Mouse (Mus musculus) megakaryocyte-erythroid progenitor cell, adult 5-6 weeks (primary cell): Measurements from ENCODE around the gene Nr1d1. TPM values are rescaled to one million over a fixed set of nuclear protein-coding genes. Genes with fewer than 3 reads are reported as not detected.

Experiments used
- ATAC-seq: replicated peaks from 2 replicates; pipeline ENCODE4 v1.8.0; 2016; ENCODE audit warnings: mild to moderate bottlenecking, inconsistent platforms; ENCODE audit not compliant: severe bottlenecking, poor library complexity, low FRiP score, low TSS enrichment
- total RNA-seq, 2 experiments: library from RNA; stranded (forward) in 1 of 2; stranded (reverse) in 1 of 2; fragments of 200-1000, 215-1000 nt in 1 of 2; fragments of >200 nt in 1 of 2; fragmentation: Nextera tagmentation in 1 of 2; gene quantifications; 2 replicates each; pipeline ENCODE4 v1.2.3; 2014 to 2017

Nr1d1 gene
- total RNA-seq, 2 experiments from 2014 or later: 1.3 to 8.0 TPM

DNA sequence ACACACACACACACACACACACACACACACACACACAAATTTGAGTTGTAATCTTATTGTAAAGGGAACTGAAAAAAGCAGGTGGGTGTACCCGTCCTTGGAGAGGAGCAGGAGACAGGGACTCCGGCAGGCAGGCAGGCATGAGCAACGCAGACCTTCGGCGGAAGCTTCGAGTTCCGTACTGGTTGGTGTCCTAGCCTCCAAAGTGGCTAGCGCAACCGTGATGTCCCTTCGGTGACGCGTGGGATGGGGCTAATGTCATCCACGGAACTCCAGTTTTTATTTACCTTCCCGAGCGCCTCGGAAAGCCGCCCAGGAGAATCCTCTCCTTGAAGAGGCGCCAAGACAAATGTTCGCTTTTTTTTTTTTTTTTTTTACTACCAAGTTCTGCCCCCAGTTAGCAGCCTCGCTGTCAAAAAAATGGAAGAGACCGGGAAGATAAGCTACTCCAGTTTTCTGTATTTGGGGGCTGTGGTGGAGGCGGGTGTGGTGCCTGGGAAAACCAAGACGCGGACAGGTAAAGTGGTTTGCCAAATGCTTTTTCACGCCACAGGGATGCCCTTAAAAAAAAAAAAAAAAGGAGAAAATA lies 14.2 kb upstream of the Nr1d1 start:
- ATAC-seq: peak; percentile 33; the same call in 1 of the 2 replicates

GRCm38 (mm10) chr11:98788550-98789218 lies 13.6 kb upstream of the Nr1d1 start:
- peak; percentile 92 for ATAC-seq

- ATAC-seq: no peak
These were observed 13.0 kb upstream of the Nr1d1 start for GRCm38 (mm10) chr11:98788139-98788538.

GRCm38 (mm10) chr11:98787691-98788090 lies 12.6 kb upstream of the Nr1d1 start:
- no peak for ATAC-seq

DNA sequence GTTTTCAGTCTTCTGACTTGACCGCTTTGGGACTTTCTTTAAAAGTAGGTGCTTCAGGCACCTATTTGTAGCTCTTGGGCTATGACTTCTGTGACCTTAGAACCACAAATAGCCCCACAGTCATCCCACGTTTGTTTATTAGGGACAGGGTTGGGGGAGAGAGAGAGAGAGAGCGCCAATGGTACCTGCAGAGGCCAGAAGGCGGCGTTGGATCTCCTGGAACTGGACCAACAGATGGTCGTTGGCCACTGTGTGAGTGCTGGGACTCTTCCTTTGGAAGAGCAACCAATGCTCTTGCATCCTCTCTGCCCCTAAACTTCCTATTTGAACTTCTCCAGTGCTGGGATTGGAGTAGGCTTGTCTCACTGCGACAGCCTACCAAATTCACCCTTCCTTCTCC lies 12.1 kb upstream of the Nr1d1 start:
- ATAC-seq: no peak

GRCm38 (mm10) chr11:98786359-98787214 lies 11.5 kb upstream of the Nr1d1 start:
- peak; percentile 45; the same call in 1 of the 2 replicates for ATAC-seq

DNA sequence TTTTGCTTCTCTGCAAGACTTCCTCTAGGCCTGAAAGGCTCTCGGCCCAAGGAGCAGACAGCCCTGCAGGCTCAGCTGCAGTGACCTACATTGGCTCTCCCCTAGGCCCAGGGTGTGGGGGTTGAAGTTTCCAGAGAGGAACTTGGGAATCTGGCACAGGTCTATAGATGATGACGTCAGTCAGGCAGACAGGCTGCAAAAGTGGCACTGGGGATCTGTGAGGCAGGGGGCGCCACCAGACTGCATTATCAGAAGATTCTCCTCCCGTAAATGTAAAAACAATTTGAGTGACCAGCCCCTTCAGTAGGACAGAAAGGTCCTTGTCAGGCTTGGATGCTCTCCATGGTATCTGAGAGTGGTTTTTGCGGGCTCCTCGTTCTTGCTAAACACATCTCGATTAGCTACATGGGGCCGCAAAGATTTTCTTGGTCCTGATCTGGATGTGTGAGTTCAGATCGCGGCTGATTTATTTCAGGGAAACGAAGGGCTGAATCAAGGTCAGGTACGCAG lies 10.7 kb upstream of the Nr1d1 start:
- ATAC-seq: no peak

DNA sequence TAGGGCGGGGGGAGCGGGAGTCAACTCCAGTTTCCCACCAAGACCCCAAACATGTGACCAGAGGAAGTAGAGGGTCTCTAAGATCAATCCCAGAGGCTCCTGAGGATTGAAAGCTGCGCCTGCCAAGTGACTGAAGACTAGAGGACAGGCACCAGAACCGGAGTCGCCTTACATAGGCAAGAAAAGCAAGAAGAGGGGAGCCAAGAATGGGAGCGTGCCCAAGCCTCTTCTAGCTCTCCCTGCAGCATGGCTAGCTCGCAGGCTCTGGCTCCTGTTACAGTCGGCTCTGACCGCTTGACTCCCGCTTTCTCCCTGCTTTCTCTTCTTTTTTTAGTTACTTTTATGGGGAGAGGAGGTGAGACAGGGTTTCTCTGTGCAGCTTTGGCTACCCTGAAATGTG lies 10.1 kb upstream of the Nr1d1 start:
- no peak for ATAC-seq

- ATAC-seq: no peak
These were observed 9.0 kb upstream of the Nr1d1 start for GRCm38 (mm10) chr11:98784139-98784538.

GRCm38 (mm10) chr11:98783236-98783696 lies 8.1 kb upstream of the Nr1d1 start:
- peak; percentile 77 for ATAC-seq

- ATAC-seq: no peak
These were observed 7.6 kb upstream of the Nr1d1 start for GRCm38 (mm10) chr11:98782651-98783235.

- ATAC-seq: no peak
These were observed 6.8 kb upstream of the Nr1d1 start for GRCm38 (mm10) chr11:98781851-98782512.

- ATAC-seq: no peak
These were observed 2.8 kb upstream of the Nr1d1 start for GRCm38 (mm10) chr11:98777888-98778287.

DNA sequence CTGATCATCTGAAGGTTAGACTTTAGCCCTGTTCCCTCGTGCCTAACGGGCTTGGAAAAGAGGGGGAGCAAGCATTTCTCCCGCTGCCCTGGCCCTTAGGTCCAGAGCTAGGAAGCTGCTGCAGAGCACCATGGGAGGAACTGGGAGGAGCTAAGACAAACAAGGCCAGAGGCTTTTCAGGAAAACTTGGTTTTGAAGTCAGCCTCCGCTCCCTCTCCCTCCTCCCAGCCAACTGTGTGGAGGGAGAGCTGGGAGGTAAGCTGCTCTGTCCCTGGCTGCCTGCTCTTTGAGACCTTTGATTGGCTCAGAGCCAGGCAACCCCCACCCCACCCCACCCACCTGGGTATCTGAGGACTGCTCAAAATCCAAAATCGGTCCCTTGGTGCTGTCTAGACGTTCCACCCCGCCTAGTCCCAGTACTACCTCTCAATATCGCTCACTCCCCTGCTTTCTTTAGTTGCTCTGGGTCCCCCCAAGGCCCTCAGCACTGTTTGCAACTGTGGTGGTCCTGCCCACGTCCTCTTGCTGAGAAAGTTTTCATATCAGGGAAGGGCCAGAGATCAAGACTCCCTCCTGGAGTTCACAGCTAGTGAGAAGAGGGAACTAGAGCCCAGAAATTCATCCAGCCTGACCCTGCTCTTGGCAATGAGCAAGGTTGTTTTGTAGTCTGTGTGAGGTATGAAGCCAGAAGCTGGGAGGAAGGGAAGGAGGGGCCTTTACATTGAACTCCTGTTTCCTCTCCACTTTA lies 1.9 kb upstream of the Nr1d1 start:
- ATAC-seq: no peak

- ATAC-seq: no peak
These were observed 1.1 kb upstream of the Nr1d1 start for GRCm38 (mm10) chr11:98776052-98776764.

DNA sequence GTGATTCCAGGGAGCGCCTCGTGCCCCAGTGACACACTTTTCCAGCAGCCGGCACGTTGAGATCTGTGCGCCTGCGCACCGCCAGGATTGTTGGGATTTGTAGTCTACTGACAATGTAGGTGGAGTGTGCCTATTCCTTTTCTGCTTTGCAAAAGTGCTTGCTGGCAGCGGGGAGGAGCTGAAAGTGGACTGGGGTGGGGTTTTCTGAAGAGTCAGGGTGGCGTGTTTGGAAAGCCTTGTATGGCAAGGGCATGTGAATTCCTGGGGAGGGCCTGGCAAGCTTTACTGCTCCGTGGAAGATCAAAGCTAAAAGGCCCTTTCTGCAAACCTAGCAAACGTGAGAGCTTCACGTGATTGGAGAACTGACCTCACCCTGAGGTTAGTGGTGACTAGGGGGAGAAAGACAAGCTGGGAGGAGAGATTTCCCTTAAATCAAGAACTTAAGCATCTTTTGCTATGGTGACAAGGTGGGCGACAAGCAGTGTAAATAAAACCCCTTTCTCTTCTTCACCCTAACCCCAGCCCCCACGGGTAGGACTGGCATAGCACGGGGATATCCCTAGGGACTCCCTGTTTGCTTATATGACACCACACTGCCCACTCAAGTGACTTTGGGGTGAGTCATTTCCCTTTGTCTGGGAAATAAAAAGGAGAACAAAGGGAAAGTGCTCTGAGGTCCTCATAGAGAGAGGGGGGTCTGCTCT lies 367 bp upstream of the Nr1d1 start:
- ATAC-seq: peak; percentile 69

DNA sequence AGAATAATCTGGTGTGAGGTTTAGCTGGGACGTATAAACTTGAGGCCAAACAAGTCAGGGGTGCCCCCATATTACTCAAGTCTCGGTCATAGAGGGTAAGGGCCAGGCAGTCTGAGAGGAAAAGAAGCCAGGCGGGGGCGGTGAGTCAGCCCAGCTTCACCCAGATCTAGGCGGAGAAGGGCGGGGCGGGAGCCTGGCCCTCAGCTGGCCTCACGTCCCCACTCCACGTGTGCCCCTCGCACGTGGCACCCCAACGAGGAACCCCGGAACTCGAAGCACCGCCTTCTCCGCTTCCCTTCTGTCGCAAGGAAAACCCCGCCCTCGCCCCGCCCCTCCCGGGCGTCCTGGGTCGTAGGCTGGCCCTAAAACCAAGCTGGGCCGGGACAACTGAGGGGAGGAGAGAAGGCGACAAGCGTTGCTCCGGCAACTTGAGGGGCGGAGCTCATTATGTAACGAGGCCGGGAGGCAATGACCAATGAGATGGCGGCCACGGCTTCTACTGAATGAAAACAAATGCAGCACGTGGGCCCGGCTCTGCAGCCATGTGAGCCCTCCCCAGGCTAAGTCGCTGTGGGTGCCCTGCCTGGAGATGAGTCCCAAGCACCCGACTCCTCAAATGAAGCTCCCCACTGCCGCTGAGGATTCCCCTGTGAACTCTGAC lies 1.4 kb downstream of the Nr1d1 start:
- peak; percentile 89 for ATAC-seq
